Mouse (Mus musculus) bone marrow, adult 2 months (tissue): ENCODE data around the gene Fam47e.

Experiments used
- CTCF ChIP-seq: fragments of 200-500 bp; IDR thresholded peaks from 2 replicates; pipeline ENCODE4 v1.5.1; 2011; ENCODE audit warnings: low read length, control low read depth; ENCODE audit not compliant: control insufficient read depth, insufficient read depth
- POLR2A ChIP-seq: fragments of 200-500 bp; IDR thresholded peaks from 2 replicates; pipeline ENCODE4 v1.6.1; 2011; ENCODE audit warnings: low read depth, mild to moderate bottlenecking, control low read depth, low read length, borderline replicate concordance; ENCODE audit not compliant: control insufficient read depth

- TF ChIP-seq POLR2A, result no peak
- TF ChIP-seq CTCF, result no peak
Observed at GRCm38 (mm10) chr5:92555905-92556304, 1.0 kb downstream of the Fam47e start.
